In genomic region chr16:22162066-22162511, GRCm38 (mm10) we compare ENCODE assay signal across 8 mouse cellular contexts. TPM values are rescaled to one million over a fixed set of nuclear protein-coding genes. Genes with fewer than 3 reads are reported as not detected.
A peak's percentile ranks its signal among the peaks of the same experiment; 100 is the strongest.
DNase-seq lines count a peak whose midpoint lies in the region; ATAC-seq lines count a peak whose summit lies in the region.

No protein-coding gene starts in this region.

- peak; percentile 17 for DNase-seq in kidney, postnatal 14 days
- DNase-seq in kidney, postnatal 10 days: no peak
- peak; percentile 59 for DNase-seq in adipocyte (ENCODE audit: low spot score)
- DNase-seq in layer of hippocampus, adult 18-20 months (ENCODE audit: low spot score in 2 of 2): no peak
- DNase-seq in thymus, adult 18-20 months: no peak

- ATAC-seq in embryonic facial prominence, embryonic 15.5 days (ENCODE audit: insufficient number of reproducible peaks, low FRiP score, low TSS enrichment, low read depth): no peak
- peak; percentile 1; the same call in 1 of the 2 replicates for ATAC-seq in intestine, embryonic 16.5 days
- peak; percentile 47 for ATAC-seq in midbrain, embryonic 16.5 days

- H3K9ac ChIP-seq in embryonic facial prominence, embryonic 15.5 days: peak overlapping the region; percentile 98
- peak overlapping the region; percentile 100 for H3K9ac ChIP-seq in intestine, embryonic 16.5 days (ENCODE audit: low read depth, low read length)
- H3K9ac ChIP-seq in midbrain, embryonic 16.5 days (ENCODE audit: low read depth, low read length): peak overlapping the region; percentile 79

- H3K4me3 ChIP-seq in embryonic facial prominence, embryonic 15.5 days (replicated peaks): peak overlapping the region; percentile 96
- H3K4me3 ChIP-seq in intestine, embryonic 16.5 days (ENCODE audit: low read length): peak overlapping the region; percentile 99
- peak overlapping the region; percentile 74 for H3K4me3 ChIP-seq in midbrain, embryonic 16.5 days (ENCODE audit: low read depth, low read length)

- 1% methylated on average over 19 of the region's 19 CpGs for WGBS in embryonic facial prominence, embryonic 15.5 days
- WGBS in intestine, embryonic 16.5 days: 0% methylated on average over 19 of the region's 19 CpGs
- WGBS in midbrain, embryonic 16.5 days: 0% methylated on average over 19 of the region's 19 CpGs

- H3K27me3 ChIP-seq in embryonic facial prominence, embryonic 15.5 days: no peaks in the 10 kb centered on the region
- no peaks in the 10 kb centered on the region for H3K27me3 ChIP-seq in intestine, embryonic 16.5 days (replicated peaks; ENCODE audit: control insufficient read depth, insufficient read depth, low read length)
- H3K27me3 ChIP-seq in midbrain, embryonic 16.5 days (ENCODE audit: control insufficient read depth, insufficient read depth, low read depth, low read length): no peaks in the 10 kb centered on the region

- peak overlapping the region; percentile 87 for H3K4me2 ChIP-seq in embryonic facial prominence, embryonic 15.5 days (replicated peaks)
- peak overlapping the region; percentile 75 for H3K4me2 ChIP-seq in intestine, embryonic 16.5 days (ENCODE audit: low read depth, low read length)
- H3K4me2 ChIP-seq in midbrain, embryonic 16.5 days (ENCODE audit: low read length): peak overlapping the region; percentile 95

- no peaks in the 10 kb centered on the region for H3K36me3 ChIP-seq in embryonic facial prominence, embryonic 15.5 days
- H3K36me3 ChIP-seq in intestine, embryonic 16.5 days (ENCODE audit: control insufficient read depth, insufficient read depth, low read length): no peaks in the 10 kb centered on the region
- no peaks in the 10 kb centered on the region for H3K36me3 ChIP-seq in midbrain, embryonic 16.5 days (ENCODE audit: control insufficient read depth, insufficient read depth, low read length)

- H3K4me1 ChIP-seq in embryonic facial prominence, embryonic 15.5 days: peaks cover 5% of the 10 kb centered on the region
- 0 out of 2 replicates have a peak, but pooled peaks cover 3% of the 10 kb centered on the region for H3K4me1 ChIP-seq in intestine, embryonic 16.5 days (ENCODE audit: control insufficient read depth, insufficient read depth, low read length)
- H3K4me1 ChIP-seq in midbrain, embryonic 16.5 days (ENCODE audit: control insufficient read depth, insufficient read depth, low read length): peaks cover 14% of the 10 kb centered on the region

- H3K9me3 ChIP-seq in embryonic facial prominence, embryonic 15.5 days (replicated peaks): no peaks in the 10 kb centered on the region
- no peaks in the 10 kb centered on the region for H3K9me3 ChIP-seq in intestine, embryonic 16.5 days (ENCODE audit: control insufficient read depth, low read length)
- H3K9me3 ChIP-seq in midbrain, embryonic 16.5 days (replicated peaks; ENCODE audit: control insufficient read depth, low read length, poor library complexity, severe bottlenecking): no peaks in the 10 kb centered on the region

- peak overlapping the region; percentile 92 for H3K27ac ChIP-seq in embryonic facial prominence, embryonic 15.5 days (replicated peaks)
- H3K27ac ChIP-seq in intestine, embryonic 16.5 days (ENCODE audit: low read length): peak overlapping the region; percentile 95
- H3K27ac ChIP-seq in midbrain, embryonic 16.5 days (ENCODE audit: low read length): peak overlapping the region; percentile 67

RNA-seq across cellular contexts. Expression of gene Igf2bp2, which starts 1.0 kb away (rescaled TPM):
- 78.9 and 84.4 TPM in 2 replicates for polyA plus RNA-seq in embryonic facial prominence, embryonic 15.5 days (2015; fragmentation: Nextera tagmentation; extraction: Ambion mirVana)
- 97.7 and 98.1 TPM in 2 replicates for polyA plus RNA-seq in intestine, embryonic 16.5 days (2015; fragmentation: Nextera tagmentation; extraction: Ambion mirVana)
- polyA plus RNA-seq in midbrain, embryonic 16.5 days (2015; fragmentation: Nextera tagmentation; extraction: Ambion mirVana): 9.7 and 13.0 TPM in 2 replicates
- under 1 TPM; 0.22 to 0.86 TPM for total RNA-seq in layer of hippocampus, adult 18-20 months (2021)

Comparison
In these comparisons a context has a peak if more than half of its experiments do, and no peak if none do; other contexts are left out.
1. DNase-seq: peak in kidney, postnatal 14 days (single experiment) and adipocyte (single experiment); none in kidney, postnatal 10 days (single experiment), layer of hippocampus, adult 18-20 months (0 of 2) and thymus, adult 18-20 months (0 of 2).
2. Peak in every context shown above with its lines, with median percentiles within 50 percentile points of each other: H3K27ac ChIP-seq, H3K4me2 ChIP-seq, H3K4me3 ChIP-seq and H3K9ac ChIP-seq.